Mouse (Mus musculus) embryonic fibroblast, embryonic 13.5 days (primary cell): ENCODE data around the gene Ssc4d.
A peak's percentile ranks its signal among the peaks of the same experiment; 100 is the strongest.

Experiments
- CTCF ChIP-seq: IDR thresholded peaks from 2 replicates; pipeline ENCODE4 v1.5.1; 2011; ENCODE audit warnings: mild to moderate bottlenecking, control low read depth, low read length, moderate library complexity, borderline replicate concordance; ENCODE audit not compliant: insufficient read depth
- POLR2A ChIP-seq: IDR thresholded peaks from 2 replicates; pipeline ENCODE4 v1.6.1; 2011; ENCODE audit warnings: low read depth, mild to moderate bottlenecking, control low read depth, low read length, moderate library complexity

DNA sequence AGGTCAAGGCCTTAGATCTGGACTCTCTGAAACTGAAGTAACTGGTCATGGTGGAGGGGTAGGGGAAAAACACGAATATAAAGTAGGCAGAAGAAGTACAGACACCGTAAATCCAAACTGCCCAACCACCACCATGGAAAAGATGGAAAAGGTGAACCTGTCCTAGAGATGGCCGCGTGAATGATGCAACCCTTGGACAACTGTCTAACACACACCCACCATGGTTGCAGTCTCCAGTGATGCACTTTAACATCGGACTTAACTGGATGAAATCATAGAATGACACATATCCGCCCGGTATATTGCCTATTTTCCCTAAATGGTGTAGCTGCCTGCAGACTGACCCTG, 39.2 kb downstream of the Ssc4d start:
- TF ChIP-seq CTCF, result no peak
- peak; percentile 70; the same call in 1 of the 2 replicates for TF ChIP-seq POLR2A
